Mouse (Mus musculus) c-Kit-negative CD71-positive TER-119-positive erythroid progenitor cells, embryonic 14.5 days (primary cell): Measurements from ENCODE around the gene Pomc.
"Not testable (repeated sequence)": the region's sequence is repeated elsewhere in the genome, so short reads cannot be mapped to it uniquely, and the experiment has no call there.

Experiments used
- DNase-seq: peaks from one replicate; pipeline ENCODE4 v3.0.0-alpha.2; 2013; ENCODE audit warnings: low read depth, low spot score

Pomc gene

GRCm38 (mm10) chr12:3954651-3955050 lies at the start of gene Pomc:
Gene Pomc, plus strand, starts transcription at chr12:3954951.
- DNase-seq, result no peak

DNA sequence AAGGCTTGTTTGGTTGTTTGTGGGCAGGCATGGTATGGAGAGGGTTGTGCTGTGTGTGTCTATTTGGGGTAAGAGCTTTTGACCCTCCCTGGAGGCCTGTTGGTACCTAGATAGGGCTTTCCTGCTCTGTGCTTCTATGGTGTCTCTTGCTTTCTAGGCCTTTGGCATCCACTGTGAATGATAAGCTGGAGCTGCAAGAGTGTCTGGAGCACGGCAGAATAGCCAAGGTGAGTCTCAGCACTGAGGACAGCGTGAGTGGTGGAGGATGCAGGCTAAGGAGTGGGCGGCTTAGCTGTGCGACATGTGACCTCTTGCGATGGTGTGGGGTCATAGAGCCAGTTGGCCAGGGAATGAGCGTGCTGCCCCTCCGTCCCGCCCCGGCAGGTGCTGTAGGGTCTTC lies 49.3 kb upstream of the Pomc start:
- DNase-seq, result no peak

DNA sequence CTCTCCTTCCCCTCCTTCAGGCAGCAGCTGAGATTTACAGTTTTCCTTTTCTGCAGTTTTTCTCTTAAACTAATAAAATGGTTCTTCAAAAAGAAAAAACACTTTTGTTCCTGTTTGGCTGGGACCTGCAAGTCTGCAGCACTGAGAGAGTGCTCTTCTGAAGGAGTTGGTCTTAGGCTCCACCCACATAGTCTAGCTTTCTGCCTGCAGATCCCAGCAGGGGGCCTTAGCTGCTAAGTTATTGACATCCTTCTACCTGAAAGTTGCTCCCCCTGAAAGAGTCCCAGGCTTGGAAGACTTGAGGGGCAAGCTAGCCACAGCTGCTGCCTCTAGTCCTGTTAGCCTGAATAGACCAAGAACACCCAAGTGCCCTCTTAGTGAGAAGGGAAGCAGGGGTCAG lies 48.4 kb upstream of the Pomc start:
- no peak for DNase-seq

DNA sequence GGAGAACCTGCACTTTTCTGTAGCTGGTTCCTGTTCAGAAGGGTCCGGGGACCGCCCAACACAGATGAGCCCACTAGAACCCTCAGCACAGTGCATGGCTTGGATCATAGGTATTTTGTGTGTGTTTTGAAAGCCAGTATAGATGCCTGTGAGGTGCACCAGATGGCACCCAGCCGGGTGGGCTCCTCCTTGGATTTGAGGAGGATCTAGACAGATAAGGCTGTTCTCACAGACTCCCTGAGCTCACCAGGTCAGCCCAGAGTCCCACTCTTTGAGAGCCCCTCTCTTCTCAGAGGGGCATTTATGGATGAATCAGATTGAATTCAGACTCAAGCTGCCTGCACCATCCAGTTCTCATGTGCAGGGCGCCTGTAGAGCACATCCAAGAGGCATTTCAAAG lies 47.7 kb upstream of the Pomc start:
- DNase-seq, result no peak

DNA sequence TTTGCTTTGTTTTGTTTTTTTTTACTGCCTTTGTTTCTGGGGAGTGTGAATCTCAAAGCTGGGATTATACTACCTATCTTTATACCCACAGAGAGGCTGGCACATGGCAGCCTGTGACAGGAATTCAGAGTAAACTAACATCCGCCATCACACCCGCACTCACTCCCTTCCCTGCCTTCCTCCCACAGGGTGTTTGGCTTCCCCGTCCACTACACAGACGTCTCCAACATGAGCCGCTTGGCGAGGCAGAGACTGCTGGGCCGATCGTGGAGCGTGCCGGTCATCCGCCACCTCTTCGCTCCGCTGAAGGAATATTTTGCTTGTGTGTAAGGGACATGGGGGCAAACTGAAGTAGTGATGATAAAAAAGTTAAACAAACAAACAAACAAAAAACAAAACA lies 47.3 kb upstream of the Pomc start:
- DNase-seq, result no peak

DNA sequence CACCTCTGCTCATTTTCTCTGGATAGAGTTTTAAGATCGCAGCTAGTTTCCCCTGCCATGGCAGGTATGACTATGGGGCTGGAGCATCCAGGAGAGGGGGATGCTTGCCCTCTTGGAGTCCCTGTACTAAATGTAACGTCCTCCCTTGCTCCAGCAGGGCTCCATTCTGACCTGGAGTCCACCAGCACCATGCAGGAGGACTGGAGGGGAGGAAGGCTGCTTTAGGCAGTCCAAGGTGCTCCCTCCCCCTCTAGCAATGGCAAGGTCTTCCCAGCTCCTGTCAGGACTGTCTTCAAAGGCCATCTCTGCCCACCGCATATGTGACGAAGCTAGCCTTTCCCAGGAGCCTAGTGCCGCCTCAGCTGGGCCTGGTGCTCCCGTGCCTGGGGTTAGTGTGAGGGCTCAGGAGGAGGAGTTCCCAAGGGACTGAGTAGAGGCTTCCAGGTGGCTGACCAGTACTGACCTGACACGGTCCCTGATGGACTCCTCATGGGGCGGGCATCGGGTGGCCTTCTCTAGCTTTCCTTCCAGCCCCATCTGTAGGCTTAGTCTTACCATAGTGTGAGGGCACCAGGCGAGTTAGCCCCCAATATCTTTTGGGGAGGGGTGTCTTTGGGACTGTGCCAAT lies 44.2 kb upstream of the Pomc start:
- DNase-seq, result no peak

DNA sequence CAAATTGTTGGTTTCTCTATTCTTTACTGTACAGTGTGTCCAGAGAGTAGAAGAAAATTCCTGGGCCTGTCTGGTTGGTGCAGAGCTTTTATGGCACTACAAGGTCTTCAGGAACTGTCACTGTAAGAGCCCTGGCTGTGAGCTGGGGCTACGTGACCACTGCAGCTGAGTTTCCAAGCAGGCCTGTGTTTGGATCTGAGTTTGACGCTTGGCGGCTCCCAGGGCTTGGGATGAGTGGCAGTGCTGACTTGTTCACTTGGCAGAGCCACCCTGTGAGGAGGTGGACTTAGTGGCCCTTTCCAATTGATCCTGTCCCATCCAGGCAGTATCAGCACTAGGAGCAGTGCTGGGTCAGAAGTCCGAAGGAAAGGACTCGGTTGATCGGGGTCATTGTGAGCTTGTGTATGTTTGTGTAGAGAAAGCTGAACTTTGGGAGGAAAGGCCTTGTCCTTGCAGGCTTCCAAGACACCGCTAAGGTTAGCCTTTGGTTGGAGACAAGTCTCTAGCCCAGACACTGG lies 42.9 kb upstream of the Pomc start:
- no peak for DNase-seq

- DNase-seq, result no peak
Measured at GRCm38 (mm10) chr12:3915852-3916251, 38.9 kb upstream of the Pomc start.

DNA sequence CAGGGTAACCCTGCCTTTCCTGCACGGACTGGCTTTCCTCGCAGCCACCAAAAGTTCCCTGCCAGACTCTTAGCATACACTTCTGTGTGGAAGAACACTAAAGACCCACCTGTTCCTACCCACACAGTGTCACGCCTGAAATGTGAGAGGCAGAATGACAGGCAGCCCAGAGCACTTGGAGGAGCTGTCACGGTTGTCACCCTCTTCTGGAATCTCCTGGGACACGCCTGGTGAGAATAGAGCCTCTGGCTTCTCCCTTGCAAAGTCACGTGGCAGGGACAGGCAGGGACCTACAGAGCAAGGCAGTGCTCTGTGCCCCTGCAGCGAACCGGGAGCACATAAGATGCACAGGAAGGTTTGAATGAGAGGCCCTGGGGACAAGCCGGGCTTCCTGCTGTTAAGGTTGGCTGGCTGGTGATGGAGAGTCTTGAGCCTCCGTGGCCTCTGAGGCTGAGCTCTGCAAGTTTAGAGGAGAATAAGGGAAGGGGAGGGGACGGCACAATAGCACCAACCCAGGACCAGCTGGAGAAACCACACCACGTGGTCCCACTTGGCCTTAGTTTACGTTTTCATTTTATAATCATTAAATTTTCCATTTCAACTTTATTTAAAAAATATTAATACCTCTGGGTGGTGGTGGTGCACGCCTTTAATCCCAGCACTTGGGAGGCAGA lies 36.9 kb upstream of the Pomc start:
- DNase-seq, result no peak

GRCm38 (mm10) chr12:3918577-3918976 lies 36.2 kb upstream of the Pomc start:
- no peak for DNase-seq

DNA sequence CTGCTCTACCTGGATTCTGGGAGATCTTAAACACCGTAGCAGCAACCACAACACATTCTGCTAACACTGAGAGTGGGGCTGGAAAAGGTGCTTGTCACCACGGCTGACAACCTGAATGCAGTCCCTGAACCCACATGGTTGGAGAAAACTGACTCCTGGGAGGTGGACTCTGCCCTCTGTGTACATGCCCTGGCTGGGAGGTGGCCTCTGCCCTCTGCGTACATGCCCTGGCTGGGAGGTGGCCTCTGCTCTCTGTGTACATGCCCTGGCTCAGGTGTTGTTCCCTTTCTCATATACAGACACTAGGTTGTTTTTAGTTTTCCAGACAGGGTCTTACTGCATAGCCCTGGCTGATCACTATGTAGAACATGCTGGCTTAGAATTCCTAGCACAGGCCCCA lies 35.3 kb upstream of the Pomc start:
- no peak for DNase-seq

DNA sequence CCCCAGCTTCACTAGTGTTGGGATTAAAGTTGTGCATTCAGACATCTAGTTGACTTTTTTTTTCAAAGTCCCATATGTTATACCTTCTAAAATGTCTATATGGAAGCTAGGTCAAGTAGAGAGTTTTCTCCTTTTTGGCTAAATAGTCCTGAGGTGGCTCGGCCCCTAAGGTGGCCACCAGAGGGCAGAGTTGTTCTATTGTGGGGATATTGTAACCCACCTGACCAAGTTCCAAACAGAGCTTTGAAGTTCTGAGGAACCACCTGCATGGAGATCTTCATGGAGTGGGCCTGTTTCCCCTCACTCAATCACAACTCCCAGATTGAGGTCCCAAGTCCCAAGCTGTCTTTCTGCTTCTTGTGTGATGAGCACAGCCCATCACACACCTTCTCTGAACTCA lies 28.6 kb upstream of the Pomc start:
- peak; percentile 3 for DNase-seq

DNA sequence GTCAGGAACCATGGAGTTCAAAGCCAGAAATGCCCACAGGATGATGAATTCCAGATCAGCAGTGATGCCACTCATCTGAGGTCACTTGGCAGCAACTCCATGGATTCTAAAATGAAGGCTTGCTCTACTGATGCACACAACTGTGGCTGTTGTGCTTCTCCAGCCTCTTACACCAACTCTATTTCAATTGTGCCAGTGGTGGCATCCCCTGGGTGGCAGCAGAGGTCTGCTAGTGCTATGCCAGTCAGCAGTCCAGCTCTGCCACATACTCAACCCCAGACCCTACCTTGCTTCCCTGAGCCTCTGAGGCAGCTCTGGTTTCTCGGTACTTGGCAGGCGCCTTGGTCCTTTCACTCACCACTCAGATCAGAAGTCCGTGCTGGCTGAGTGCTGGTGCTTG lies 25.9 kb upstream of the Pomc start:
- DNase-seq, result no peak

GRCm38 (mm10) chr12:3930090-3930865 lies 24.5 kb upstream of the Pomc start:
- DNase-seq, result not testable (repeated sequence)

GRCm38 (mm10) chr12:3942026-3942425 lies 12.7 kb upstream of the Pomc start:
- DNase-seq, result no peak

DNA sequence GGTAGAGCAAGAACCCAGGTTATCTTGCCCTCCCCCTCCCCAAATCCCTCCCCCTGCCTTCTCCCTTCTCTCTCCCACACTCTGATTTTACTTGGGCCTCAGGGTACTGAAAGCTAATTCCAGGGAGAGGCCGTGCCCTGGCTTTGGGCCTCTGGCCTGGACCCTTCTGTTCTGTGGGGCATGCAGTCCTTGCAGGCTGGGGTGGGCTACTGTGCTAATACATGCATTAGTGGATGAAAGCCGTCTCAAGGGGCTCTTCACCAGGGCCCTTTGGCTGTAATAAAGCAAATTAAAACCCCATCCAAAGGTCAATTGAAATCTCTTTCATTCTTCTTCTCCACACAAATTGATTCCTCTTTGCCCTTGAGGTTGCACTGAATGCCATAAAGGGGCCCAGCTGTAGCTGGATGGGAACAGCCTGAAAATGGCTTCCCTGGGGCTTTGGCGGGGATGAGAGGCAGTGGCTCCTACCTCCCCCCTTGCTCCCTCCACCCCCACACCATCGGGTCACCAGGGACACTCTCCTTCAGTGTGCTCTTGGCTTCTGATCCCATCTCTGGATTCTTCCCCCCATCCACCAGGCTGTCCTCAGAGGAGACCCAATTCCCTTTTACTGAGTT lies 10.2 kb upstream of the Pomc start:
- DNase-seq, result no peak

- DNase-seq, result no peak
Measured at GRCm38 (mm10) chr12:3947503-3947902, 7.2 kb upstream of the Pomc start.

- DNase-seq, result no peak
Measured at GRCm38 (mm10) chr12:3955371-3955770, 620 bp downstream of the Pomc start.

DNA sequence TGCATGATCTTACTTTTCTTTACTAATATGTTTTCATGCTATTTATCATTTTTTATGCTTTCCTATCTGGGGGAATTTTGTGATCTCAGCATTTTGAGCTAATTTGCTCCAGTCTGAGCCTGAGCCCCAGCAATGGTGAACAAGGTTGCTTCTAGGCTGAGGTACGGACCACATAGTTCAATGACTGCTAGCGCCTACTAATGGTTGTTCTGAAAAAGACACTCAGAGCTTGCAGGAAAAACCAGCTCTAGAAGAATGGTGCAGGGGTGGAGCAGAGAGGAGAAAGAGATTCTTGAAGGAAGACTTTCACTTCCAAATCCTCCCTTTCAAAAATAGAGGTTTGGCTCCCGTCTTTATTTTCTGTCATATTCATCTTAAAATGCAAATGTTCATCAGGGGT lies 1.6 kb downstream of the Pomc start:
- DNase-seq, result no peak

DNA sequence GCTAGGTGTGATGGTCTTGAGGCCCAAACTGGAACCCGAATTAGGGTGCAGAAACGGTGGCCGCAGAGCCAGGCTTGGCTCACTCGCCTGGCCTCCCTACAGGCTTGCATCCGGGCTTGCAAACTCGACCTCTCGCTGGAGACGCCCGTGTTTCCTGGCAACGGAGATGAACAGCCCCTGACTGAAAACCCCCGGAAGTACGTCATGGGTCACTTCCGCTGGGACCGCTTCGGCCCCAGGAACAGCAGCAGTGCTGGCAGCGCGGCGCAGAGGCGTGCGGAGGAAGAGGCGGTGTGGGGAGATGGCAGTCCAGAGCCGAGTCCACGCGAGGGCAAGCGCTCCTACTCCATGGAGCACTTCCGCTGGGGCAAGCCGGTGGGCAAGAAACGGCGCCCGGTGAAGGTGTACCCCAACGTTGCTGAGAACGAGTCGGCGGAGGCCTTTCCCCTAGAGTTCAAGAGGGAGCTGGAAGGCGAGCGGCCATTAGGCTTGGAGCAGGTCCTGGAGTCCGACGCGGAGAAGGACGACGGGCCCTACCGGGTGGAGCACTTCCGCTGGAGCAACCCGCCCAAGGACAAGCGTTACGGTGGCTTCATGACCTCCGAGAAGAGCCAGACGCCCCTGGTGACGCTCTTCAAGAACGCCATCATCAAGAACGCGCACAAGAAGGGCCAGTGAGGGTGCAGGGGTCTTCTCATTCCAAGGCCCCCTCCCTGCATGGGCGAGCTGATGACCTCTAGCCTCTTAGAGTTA lies 5.2 kb downstream of the Pomc start:
- DNase-seq, result no peak

DNA sequence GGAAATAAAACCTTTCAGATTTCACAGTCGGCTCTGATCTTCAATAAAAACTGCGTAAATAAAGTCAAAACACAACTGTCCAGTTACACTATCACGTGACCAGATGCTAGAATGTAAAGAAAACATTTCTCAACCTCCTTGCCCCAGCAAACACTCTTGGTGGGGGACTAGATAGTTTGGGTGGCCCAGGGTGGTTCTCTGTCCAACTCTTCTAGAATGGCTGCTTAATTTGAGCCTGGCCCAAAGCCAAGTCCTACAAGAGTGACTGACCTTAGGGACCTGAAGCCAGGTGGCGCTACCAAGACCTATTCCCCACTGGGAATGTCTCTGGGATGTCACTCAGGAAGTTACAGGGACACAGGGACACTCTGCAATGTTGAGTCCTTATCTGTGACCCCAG lies 5.8 kb downstream of the Pomc start:
- DNase-seq, result no peak

DNA sequence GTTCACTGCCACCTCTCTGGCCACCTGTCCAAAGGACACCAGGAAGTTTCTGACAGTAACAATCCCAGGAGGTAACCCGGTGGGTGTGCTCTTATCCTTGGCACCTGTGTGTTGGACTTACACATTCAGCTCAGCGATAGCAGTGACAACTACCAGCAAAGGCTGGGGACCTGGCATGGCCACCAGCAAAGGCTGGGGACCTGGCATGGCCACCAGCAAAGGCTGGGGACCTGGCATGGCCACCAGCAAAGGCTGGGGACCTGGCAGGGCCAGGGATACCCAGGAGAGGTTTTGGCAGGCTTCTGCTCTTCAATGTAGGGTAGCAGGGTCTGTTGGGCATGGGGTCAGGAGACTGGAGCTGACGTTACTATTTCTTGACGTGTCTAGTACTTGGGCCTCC lies 12.4 kb downstream of the Pomc start:
- DNase-seq, result no peak
